Mouse (Mus musculus) T-helper 17 cell (primary cell): ENCODE measurements around the gene Sertad4.

Experiments used
- in situ Hi-C, 2 experiments: fragments of 300-600 bp; cut with MboI, MseI; formaldehyde crosslinking; loops; 1 replicate in 1 of 2; 2 replicates in 1 of 2; pipeline ENCODE4 v1.15.1; 2025; ENCODE audit warnings: high pct_unique_total_duplicates in 2 of 2

The Sertad4 gene

GRCm38 (mm10) chr1:192851640-192852039, 3.9 kb downstream of the Sertad4 start:
- in situ Hi-C loops: no loop called here

DNA sequence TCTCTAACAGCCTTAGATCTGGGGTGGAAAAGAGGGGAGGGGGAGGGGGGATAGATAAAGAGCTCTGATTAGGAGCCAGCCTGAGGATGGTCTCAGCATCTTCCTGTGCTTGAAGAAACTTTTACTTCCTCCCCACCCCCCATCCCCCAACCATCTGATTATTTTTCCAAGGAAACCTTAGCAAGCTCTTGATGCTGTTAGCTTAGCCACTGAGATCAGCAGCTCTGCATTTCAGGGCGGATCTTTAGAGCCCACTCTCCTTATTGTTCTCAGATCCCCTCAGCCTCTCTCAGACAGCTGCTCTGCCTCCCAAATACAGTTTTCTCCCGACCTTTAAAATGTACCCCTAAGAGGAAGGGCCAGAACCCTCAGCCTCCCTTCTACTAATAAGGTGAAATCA, 4.4 kb downstream of the Sertad4 start:
- in situ Hi-C loops: no loop called here

DNA sequence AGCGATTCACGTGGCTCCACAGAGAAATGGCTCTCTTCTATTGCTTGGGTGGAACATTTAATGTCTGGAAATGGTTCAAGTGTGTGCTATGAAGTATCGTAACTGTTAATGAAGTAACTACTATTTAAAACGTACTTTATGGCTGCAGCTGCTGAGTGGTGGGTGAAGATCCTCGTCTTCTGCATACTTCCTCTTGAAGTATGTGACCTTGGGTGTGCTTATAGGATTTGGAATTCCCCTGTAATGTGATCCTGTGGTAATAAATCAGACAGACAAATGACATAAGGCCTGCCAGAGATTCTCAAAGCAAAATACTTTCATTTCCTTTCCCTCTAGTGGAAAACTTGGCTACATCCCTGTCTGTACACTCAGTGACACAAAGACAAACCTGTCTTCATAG, 5.9 kb downstream of the Sertad4 start:
- in situ Hi-C loops: no loop called here

DNA sequence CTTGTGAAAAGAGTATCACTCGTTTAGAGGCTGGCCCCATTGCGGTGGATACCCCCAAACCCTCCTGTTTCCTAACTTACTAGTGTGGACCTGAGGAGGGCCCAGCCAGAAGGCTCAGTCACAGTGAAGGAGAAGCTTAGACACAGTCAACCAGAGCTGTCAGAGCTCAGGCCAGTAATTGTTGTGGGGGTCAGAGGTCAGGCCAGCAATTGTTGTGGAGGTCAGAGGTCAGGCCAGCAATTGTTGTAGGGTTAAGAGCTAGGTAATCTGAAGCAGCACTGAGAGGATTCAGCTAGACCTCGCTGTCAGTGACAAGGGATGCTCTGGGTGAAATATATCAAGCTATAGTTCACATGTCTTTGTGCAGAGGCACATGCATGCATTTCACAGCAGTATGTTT, 8.3 kb downstream of the Sertad4 start:
- in situ Hi-C loops: no loop called here

DNA sequence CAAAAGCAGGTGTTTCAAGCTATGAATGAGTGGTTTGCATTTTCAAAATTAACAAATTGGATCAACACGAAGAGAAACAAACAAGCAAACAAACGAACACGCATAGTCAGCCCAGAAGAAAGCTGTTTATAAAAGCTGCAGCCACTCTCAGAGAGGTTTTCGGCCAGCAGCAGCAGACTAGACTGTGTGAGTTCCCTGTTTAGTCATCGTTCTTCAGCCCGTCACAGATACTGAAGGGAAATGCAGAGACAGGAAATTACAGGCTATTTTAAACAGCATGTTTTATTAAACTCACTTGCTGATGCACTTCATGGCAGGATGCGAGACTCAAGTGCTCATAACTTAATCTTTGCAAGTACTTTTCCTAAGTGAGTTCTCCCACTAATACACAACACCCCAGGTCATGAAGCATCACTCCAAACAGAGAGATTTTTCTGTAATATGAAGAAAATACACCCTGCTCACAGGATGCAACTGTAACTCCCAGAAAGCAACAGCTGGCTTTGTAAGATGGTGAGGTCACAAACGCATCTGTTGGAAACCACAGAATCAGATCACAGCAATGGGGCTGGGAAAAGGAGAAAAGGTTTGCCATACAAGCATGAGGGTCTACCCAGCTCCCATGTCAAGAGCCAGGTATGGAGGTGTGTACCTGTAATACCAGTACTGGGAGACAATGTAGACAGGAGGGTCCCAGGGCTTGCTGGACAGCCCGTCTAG, 14.3 kb downstream of the Sertad4 start:
- in situ Hi-C loops: no loop called here

DNA sequence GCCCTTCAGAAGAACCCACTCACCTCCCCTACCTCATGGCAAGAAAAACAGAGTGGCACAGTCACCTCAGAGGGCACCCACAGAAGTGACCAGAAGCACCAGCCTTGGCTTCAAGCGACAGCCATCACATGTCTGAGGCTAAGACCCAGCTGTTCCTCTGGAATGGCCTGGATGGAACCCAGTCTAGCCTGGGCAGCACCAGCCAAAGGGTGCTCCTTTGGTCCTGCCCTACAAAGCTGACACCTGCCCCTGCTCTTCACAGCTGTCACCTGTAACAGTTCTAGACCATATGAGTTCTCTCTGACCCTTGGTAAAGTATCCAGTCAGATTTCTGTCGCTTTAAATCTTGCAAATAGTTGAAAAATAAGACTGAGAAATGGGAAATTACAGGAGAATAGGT, 14.9 kb downstream of the Sertad4 start:
- in situ Hi-C loops: no loop called here

DNA sequence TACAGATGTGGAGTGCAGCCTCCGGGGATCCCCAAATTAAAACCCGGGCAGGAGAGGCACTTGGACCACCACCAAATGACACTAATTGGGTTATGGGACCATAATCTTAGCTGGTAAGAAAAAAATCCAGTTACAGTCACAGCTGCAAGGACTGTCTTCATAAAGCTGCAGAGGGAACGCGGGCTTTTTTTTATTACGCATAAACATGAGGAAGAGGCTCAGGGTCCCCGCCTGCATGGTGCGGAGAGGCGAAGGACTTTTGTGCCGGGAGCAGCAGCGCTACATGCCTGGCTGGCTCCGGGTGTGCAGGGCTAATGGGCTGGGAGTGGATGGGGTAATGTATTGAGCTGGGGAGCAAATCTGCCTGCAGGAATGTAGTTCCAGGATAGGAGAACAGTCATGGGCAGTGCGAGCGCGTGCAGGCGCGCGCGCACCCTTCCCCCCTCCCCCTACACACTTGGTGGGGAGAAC, 20.3 kb downstream of the Sertad4 start:
- in situ Hi-C loops: no loop called here

DNA sequence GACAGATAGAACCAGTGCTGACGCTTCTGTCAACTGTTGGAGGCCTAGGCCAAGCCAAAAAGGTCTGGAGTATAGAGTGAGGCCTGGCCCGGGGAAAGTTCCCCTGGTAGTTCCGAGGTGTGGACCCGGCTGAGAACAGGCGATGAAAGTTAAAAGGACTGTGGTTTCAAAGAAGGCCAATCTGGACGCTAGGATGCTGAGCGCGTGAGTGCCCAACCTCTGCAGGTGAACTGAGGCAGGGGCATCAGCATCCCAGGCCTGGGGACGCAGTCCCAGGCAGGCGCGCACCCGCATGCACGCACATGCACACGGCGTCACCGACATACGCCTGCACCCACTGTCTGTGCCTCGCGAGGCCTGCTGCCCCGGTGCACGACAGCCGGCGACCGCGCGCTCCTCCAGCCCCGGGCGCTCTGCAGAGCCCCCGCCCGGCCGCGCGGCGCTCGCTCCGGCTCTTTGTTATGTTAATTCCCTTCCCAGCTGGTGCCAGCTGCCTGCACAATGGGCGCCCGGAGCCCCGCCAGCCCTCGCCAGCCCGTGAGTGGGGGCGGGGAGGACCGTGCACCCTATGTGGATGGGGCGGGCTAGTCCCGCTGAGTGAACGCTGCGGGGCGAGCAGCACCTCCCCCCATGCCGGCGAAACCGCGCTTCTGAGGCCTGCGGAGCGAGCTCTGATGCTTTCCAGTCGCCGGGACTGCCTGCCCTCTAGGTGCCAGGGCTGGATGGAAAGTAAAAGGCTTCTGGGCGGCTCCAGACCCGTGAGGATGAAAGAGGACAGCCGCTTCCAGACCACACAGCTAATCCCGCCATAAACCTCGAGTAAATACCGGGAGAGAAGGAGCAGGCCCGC, 21.0 kb downstream of the Sertad4 start:
- in situ Hi-C loops: no loop called here

GRCm38 (mm10) chr1:192833586-192833985, 22.0 kb downstream of the Sertad4 start:
- in situ Hi-C loops: no loop called here

GRCm38 (mm10) chr1:192833097-192833496, 22.5 kb downstream of the Sertad4 start:
- in situ Hi-C loops: no loop called here

DNA sequence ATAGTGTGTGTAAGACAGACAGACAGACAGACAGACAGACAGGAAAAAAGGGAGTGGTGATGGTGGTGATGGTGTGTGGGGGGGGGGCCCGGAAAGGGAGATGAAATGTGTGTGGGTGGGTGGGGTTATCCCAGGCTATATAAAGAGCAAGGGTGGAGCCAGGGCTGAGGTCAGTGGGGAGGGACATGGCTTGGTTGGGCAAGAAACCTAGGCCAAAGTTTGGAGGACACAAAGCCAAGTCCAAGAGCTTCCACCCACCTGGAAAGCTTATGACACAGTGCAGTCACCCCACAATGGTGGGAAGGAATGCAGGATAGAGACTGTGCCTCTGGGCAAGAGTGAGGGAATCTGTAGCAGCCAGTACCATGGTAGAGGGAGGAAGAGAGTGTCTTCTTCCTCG, 23.2 kb downstream of the Sertad4 start:
- in situ Hi-C loops: no loop called here

- in situ Hi-C loops: no loop called here
Observed at GRCm38 (mm10) chr1:192830444-192830843, 25.1 kb downstream of the Sertad4 start.

DNA sequence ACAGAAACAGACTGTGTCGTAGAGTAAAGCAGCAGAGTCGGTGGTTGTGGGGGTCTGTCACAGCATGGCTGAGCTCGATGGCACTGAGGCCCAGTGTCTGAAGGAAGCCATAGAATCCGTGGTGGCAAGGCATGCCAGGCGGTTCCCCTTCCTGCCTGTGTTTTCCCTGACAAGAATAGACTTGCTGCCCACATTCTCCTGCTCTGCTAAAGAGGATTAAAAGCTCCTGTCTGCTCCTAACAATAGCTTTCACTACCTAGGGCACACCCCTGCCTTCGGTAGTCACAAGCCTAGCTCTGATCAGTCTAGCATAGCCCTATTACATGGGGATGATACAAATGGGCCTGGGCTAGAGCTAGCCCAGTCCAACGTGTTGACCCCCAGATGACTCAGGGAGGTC, 26.6 kb downstream of the Sertad4 start:
- in situ Hi-C loops: no loop called here

GRCm38 (mm10) chr1:192827955-192828354, 27.6 kb downstream of the Sertad4 start:
- in situ Hi-C loops: no loop called here

- in situ Hi-C loops: no loop called here
Observed at GRCm38 (mm10) chr1:192825746-192826145, 29.8 kb downstream of the Sertad4 start.

DNA sequence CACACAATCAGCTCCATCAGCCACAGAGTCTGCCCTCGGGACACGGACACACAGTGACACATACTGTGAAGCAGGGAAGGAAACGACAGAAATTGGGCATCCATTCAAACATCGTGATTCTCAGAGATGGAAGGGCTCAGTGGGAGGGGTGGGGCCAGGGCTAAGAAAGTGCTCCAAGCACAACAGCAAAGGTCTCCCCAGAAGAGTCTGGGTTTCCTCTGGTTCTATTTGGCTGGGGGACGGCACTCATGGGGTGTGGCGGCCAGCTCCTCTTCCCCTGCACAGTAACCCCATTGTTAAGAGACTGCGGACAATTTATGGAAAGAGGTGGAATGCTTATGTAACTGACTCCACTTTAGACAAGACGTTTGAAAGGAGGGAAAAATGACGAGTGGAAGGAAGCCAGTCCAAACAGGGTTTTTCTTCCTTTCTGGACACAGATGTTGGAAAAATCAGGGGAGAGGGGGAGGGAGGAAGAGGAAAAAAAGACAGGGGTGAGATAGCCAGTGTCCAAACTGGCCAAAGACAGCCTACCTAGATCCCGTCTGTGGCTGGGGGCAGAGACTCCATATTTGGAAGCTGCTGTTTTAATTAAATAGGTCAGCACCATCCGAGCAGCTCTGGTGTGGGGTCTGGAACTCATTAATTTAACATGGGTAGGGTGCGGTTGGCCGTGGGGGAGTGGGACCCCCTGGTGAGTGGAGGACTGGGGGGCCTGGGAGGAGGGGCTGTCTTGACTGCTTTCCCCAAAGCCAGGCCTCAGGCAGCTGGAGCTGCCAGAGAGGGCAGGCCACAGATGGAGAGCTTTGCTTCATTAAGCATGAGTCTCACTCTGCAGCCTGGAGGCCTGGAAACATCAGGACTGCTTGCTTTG, 32.7 kb downstream of the Sertad4 start:
- in situ Hi-C loops: no loop called here

DNA sequence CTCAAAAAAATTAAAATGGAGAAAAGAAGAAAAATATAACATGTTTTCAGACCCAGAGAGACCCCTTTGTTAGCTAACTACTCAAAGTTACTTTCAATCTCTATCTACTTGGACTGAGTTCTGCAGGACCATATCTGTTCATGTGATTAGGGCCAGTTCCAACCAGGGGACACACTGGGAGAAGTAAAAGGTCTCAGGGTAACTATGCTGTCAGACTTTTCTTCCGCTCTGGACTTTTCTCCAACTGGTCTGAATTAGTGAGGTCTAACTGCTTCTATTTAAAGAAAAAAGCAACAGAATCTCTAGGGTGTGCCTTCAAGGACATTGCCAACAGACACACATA, 33.3 kb downstream of the Sertad4 start:
- in situ Hi-C loops: no loop called here

DNA sequence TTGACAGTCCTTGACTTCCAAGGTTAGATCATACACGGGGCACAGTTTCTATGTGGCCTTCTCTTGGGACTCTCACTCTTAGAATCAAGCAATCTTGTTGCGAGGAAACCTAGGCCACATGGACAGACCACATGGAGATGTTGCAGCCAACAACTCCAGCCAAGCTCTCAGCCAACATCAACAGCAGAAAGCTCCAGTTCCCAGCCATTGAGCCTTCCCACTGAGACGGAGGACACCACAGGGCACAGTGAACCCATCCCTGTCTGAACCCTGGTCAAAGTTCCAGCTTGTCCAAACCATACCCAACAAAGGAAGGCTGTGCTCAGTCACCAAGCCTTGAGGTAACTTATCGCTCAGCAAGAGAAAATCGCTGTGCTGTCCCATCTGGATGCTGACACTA, 37.2 kb downstream of the Sertad4 start:
- in situ Hi-C loops: no loop called here

- in situ Hi-C loops: no loop called here
Observed at GRCm38 (mm10) chr1:192815789-192816188, 39.8 kb downstream of the Sertad4 start.

- in situ Hi-C loops: no loop called here
Observed at GRCm38 (mm10) chr1:192814700-192815099, 40.9 kb downstream of the Sertad4 start.

DNA sequence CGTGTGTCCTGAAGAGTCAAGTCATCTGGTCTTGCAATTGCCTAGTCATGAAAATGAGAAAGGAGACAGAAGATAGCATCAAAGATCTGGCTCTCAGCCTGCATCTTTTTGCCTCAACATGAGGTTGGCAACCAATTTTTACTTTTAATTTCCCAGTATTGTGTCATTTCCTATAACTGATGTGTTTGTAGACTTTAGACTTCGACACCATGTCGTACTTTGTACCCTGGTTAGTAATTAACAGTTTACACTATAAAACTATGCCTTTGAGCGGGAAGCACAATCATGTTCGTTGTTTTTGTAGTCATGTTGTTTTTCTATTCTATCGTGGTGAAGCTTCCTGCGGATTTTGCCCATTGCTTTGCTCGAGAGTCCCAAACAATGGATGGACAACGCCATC, 42.8 kb downstream of the Sertad4 start:
- in situ Hi-C loops: no loop called here

- in situ Hi-C loops: no loop called here
Observed at GRCm38 (mm10) chr1:192812290-192812689, 43.3 kb downstream of the Sertad4 start.
